Mouse (Mus musculus) retina, postnatal 7 days (tissue): ENCODE results near the gene Sf1.
A peak's percentile ranks its signal among the peaks of the same experiment; 100 is the strongest.

Experiments used
- DNase-seq: peaks from one replicate; pipeline ENCODE4 v3.0.0-alpha.2; 2012; ENCODE audit warnings: low read depth, low spot score

The Sf1 gene

DNA sequence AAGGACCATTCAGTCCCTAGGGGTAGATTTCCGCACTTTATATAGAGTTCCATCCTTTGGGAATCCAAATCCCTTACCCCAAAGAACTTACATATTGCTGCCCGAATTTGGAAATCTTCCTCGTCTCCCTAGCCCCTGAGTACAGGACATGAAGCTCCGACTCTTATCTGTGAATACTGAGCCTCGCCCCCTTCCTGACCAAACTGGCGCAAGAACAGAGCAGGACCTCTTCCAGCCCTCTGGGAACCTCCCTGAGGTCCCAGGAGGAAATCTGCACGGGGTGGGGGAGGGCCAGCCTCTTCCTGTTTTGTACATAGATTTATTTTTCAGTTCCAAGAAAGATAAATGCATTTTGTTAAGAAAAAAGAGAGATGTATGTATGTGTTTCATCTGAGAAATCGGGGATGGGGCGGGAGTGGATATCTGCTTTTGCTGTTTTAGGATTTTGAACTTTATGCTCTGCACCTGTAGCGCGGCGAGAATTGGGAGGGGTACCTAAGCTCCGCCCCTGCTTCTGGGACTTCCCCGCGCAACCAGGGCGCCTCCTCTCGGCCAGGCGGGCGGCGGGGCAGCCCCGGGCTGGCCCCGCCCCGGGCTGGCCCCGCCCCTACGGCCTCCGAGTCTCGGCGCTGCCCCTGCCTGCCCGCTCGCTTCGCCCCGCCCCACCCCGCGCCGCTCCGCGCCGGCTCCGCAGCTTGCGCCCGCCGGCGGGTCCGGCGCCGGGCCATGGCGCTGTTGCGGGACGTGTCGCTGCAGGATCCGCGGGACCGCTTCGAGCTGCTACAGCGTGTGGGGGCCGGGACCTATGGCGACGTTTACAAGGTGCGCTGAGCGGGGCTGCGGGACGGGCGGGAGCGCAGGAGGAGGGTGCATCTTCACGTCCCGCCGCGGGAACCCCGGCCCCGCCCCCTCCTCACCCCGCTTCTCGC, 22.7 kb upstream of the Sf1 start, which contains the start of gene Map4k2:
Gene Map4k2, plus strand, starts transcription at position 612 of the 929 bp plus-strand sequence.
- DNase-seq: peak; percentile 56

DNA sequence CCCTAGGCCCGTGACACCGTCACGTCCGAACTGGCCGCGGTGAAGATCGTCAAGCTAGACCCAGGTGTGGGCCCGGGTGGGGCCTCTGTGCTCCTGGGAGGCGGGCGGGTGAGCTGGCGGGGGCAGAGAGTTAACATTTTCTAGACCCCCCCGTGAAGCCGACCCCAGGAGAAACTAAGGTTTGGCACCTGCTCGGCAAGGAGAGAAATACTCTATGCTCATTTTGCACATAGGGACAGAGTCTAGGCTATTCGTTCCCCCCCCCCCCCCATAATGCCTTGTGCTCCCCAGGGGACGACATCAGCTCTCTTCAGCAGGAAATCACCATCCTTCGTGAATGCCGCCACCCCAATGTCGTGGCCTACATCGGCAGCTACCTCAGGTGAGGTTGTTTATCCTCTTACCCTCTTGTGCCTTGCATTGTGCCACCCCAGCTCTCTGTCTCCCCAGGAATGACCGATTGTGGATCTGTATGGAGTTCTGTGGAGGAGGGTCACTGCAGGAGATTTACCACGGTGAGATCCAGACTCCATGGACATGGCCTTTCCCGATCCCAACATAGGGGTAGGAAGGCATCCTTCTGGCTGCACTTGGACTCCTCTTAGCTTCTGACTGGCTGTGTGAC, 21.9 kb upstream of the Sf1 start:
- DNase-seq: no peak

DNA sequence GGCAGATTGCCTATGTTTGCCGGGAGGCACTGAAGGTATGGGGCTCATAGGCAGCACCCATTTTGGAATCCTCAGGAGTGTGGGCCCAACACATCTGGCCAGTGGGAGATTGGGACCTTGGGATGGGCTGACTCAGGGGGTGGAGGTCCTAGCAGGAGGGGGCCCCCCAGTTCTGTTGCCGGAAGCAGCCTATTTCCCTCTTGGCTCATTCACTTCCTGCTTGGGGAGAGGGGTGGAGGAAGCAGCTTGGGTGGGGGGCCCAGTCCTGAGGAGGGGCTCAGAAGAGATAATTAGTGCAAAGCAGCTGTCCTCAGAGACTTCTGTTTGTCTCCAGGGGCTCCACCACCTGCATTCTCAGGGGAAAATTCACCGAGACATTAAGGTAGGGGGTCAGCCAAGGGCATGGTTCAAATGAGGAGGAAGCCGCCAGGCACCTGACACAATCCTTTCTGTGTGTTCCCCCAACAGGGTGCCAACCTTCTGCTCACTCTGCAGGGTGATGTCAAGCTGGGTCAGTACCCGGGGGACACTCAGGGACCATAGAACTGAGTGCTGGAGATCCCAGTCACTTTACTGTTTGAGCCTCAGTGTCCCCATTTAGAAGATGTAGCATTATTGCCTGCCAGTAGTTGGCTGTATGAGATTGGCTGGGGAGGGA, 21.1 kb upstream of the Sf1 start:
- no peak for DNase-seq

DNA sequence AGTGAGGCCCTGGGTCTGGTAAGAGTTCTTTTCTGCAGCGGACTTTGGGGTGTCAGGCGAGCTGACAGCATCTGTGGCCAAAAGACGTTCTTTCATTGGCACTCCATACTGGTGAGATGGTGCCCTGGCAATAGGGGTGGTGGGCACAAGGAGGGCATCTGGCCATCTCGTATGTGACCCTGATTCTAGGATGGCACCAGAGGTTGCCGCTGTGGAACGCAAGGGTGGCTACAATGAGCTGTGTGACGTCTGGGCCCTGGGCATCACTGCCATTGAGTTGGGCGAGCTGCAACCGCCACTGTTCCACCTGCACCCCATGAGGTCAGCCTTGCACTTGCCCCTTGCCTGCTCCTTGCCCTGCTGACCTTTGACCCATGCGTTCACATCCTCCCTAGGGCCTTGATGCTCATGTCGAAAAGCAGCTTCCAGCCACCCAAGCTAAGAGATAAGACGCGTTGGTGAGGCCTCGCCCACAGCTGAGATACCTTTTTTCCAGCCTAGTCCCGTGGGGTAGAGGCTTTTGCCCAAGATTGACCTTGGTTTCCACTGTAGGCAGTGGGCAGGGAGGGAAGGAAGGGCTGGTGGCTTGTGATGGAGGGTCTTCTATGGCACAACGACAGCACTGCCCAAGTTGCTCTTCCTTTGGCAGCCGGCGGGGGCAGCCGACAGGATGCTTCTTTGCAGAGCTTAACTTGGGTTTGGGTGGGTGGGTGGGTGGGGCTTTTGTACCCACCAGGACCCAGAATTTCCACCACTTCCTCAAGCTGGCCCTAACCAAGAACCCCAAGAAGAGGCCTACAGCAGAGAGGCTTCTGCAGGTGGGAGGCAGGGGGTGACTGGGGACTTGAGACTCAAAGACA, 20.2 kb upstream of the Sf1 start:
- DNase-seq: no peak

DNA sequence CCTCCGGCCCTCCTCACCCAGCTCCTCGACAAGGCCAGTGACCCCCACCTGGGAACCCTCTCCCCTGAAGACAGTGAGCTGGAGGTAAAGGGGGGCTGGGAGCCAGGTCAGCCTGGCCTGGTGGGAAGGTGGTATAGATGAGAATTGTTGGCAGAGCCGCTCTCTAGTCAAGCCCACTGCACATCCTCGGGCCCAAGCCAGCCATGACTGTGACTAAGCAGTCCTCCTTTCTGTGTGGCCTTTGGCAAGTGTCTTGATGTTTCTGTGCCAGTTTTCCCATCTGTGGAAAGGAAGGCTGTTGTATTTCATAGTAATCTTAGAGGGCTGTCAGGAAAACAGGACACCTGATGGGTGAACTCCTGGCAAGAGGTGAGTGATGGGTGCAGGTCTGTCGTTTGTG, 19.5 kb upstream of the Sf1 start:
- DNase-seq: no peak

DNA sequence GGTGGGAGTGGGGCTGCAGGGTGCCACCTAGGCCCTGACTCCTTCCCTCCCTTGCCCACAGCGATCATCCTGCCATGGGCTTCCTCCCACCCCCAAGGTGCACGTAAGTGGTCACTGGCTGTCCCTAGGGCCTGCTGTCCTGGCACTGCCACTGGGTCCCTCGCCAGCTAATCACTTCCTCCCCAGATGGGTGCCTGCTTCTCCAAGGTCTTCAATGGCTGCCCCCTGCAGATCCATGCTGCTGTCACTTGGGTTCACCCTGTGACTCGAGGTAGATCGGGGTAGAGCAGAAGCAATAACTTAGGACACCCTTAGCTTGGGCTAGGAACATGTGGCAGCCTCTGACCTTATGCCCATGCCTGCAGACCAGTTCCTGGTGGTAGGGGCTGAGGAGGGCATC, 17.5 kb upstream of the Sf1 start:
- no peak for DNase-seq

DNA sequence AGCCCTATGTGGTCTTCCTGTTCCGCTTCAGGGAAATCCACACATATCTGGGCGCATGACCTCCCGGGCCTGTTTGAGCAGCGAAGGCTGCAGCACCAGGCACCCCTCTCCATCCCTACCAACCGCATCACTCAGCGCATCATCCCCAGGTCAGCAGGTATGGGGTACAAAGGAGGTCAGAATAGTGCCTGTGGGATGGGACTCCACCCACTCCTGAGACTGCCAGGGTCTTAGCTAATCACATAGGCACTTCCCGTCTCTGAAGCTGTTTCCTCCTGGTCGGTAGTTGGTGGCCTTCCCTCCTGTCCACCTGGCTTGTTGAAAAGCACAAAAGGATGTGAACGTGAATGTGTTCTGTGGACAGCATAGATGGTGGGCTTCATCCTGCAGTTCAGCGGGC, 16.8 kb upstream of the Sf1 start:
- no peak for DNase-seq

DNA sequence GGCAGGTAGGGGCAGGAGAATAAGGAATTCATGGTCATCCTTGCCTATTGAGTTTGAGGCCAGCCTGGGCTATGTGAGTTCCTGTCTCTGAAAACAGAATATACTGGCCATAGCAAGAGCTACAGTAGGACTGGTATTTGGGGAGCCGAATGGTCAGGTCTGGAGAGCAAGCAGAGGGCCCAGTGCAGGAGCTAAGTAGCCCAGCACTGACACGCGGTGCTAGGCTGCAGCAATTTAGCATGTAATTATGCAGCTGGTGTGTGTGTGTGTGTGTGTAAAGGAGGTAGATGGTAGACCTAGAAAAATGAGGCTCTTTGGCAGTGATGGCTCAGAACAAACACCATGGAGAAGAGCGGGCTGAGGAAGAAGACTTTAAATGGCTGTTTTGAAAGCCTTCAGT, 15.9 kb upstream of the Sf1 start:
- DNase-seq: no peak

DNA sequence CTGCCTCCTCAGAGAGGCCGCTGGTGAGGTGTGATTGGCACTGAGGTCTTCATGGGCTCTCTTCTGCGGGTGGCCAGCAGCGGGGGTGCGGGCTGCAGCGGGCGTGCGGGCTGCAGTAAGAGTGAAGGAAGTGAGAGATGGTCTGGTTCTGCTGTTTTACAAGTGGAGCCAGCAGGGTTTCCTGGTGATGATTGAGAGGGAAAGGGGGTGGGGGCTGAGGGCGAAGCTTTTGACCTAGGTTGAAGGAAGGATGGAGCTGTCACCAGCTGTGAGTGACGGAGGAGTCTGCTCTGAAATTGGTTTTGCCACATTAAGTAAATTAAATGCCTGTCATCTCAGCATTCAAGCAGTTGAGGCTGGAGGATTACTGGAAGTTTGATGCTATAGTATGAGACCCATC, 14.8 kb upstream of the Sf1 start:
- DNase-seq: no peak

DNA sequence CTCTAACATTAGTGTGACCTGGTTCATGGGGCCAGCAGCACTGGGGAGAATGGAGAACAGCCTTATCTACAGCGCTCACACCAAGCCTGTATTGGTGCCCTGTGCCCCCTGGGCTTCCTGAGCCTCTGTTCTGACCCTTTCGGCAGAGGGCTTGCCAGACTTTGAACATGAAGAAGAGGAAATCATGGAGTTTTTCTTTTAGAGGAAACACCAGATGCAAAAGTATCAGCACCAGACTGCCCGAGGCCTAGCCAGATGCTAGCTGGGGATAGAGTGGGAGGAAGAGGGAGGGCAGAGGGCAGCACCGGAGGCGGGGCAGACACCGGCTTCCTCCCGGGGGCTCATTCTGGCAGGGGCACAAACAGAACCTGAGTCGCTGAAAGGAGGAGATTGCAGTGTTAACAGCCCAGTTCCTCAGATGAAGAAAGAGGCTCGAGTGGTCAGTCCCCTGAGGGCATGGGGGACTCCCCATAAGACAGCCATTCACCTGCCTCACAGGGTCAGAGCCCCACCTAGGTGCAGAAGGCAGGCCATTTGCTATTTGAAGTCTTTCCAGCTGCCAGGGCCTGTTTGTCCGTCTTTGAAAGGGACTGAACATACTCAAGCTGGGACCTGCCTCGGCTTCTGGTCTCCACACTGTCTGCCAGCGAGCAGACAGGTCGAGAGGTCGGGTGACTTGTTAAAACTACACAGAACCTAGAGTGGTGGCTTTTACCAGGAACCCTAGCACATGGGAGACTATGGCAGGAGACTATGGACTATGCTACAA, 14.1 kb upstream of the Sf1 start:
- DNase-seq: no peak

DNA sequence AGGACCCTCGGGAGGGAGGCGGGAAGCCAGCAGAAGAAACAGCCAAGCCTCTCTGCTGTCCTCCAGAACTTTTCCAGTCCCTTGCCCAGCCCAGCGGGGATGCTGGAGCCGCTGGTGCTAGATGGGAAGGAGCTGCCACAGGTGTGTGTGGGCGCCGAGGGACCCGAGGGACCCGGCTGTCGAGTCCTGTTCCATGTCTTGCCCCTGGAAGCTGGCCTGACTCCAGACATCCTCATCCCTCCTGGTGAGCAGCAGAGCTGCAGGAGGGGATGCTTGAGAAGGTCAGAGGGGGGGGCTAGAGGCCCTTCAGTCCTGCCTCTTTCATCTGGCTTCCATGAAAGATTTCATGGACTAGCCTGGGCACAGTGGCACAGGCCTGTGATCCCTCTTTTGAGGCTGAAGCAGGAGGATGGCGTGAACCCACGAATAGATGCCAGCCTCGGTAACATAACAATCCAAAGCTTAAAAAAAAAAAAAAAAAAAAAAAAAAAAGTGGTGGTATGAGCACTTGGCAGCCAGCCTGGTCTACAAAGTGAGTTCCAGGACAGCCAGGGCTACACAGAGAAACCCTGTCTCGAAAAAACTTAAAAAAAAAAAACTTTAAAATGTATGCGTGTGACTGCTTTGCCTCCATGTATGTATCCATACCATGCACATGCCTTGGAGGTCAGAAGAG, 11.9 kb upstream of the Sf1 start:
- DNase-seq: no peak

DNA sequence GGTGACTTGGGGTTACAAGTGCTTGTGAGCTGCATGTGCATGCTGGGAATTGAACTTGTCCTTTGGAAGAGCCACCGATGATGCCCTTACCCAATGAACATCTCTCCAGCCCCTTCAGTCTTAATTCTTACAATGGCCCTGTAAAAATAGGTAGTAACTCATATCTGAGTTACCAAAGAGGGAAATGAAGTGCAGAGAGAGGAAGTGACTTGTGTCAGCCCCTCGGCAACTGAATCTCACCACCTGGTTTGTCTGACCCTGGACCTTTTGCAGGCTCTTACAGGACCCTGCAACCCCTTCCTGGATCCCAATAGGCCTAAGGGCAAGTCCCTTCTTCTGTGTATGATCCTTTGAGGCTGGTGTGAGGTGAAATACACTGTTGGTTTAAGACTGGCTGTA, 11.4 kb upstream of the Sf1 start:
- DNase-seq: no peak

DNA sequence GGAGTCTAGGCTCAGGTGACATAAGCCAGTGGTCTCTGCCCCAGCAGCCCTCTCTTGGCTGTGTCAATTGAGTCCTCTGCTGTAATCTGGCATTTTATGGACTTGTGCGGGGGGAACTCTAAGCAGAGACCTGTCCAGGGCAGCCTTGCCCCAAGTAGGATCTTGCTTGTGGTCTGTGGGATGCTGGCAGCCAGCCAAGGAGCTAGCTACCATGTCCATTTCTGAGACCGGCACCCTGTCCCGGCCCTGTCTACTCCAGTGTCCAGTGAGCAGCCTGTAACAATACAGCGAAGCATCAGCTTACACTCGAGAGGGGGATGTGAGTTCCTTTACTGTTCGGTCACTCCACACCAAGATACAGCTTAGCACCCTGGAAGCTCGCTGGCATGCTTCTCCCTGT, 9.5 kb upstream of the Sf1 start:
- no peak for DNase-seq

DNA sequence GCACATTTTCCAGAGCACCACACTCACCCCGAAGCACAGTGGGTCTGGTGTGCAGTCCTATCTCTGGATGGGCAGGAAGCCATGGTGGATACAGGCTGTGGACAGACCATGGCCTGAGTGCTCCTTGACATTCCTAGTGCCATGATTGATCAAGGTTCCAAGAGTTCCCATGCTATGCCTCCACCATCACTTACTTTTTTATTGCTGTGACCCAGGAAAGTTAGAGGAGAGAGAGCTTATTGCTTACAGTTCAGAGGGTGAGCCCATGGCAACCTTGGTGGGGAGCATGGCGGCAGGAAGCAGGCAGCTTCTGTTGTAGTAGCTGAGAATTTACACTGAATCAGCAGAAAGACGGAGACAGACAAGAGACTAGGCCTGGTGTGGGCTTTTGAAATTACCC, 2.2 kb upstream of the Sf1 start:
- DNase-seq: no peak

DNA sequence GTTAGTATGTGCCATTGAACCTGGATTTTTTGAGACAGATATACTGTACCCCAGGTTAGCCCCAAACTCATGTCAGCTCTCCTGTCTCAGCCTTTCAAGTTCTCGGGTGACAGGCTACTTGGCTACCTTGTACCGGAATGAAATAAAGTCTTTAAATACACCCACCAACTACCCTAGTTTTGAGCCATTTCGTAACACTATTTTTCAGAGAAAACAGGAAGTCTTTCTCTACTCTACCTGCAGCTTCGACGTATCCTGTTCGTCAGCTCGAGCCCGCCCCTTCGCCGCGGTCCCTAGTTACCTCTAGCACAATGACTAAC, 439 bp upstream of the Sf1 start:
- no peak for DNase-seq

DNA sequence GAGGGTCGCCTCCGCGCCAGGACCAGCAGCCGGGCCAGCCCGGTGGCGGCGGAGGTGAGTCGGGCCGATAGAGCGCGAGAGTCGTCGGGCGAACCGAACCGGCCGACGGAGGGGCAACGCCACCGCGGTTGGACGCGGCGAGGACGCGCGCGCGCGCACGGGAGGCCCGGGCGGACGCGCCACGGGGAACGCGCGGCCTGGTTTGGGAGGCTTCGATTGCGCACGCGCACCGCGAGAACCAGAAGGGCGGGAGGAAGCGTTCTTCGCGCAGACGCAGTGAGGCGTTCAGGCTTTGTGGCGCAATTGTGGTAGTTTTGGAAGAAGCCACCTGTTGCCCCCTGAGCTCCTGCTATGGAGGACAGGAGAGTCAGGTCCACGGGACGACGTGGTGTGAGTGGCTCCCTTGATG, 831 bp downstream of the Sf1 start:
- DNase-seq: peak; percentile 83

DNA sequence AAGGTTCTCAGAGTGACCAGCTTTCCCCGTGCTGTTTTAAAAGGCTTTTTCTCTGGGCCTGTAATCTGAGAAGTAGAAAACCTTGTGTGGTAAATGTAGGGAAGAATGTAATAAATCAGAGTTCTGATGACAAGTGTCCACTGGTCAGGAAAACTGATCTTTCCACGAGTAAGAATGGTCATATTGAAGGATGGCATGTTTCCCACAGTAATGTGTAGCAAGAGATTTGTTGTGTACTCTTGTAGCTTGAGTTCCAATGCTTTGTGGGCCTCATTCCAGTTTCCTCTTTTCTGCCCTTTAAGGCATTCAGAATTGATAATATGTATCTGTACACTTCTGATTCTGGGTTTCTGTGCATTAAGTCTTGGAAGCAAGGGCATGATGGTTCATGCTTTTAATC, 1.4 kb downstream of the Sf1 start:
- no peak for DNase-seq

DNA sequence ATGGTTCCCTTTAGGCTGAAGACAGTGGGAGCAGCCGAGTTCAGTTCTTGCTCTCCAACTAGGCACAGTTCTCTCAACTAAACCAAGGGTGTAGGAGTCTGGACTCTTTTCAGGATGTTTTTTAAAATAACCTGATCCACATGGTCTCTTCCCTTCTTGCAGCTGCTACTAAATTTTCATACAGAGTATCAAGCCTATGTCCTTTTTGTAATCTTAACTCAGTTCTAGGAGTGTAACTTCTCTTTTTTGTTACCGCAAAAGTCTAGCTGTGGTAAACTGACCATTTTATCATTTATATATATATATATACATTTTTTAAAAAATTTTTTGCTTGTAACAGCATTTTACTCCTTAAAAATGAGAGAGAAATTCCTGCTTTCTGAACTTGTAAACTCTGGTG, 6.7 kb downstream of the Sf1 start:
- DNase-seq: no peak

DNA sequence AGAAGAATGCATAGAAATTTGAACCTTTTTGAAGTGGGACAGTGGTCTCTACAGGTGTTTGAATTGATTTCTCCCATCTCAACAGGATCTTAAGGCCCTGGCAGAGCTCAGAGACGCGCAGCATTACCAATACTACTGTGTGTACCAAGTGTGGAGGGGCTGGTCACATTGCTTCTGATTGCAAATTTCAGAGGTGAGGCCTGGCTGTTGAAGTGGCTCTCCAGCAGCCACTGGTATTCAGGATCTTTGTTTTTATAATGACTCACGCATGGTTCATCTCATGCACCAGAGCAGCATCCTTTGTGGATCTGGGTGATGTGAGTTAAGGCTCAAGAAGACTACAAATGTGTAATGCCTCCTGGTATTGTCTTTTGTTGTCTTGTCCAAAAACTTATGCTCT, 8.9 kb downstream of the Sf1 start:
- DNase-seq: no peak

DNA sequence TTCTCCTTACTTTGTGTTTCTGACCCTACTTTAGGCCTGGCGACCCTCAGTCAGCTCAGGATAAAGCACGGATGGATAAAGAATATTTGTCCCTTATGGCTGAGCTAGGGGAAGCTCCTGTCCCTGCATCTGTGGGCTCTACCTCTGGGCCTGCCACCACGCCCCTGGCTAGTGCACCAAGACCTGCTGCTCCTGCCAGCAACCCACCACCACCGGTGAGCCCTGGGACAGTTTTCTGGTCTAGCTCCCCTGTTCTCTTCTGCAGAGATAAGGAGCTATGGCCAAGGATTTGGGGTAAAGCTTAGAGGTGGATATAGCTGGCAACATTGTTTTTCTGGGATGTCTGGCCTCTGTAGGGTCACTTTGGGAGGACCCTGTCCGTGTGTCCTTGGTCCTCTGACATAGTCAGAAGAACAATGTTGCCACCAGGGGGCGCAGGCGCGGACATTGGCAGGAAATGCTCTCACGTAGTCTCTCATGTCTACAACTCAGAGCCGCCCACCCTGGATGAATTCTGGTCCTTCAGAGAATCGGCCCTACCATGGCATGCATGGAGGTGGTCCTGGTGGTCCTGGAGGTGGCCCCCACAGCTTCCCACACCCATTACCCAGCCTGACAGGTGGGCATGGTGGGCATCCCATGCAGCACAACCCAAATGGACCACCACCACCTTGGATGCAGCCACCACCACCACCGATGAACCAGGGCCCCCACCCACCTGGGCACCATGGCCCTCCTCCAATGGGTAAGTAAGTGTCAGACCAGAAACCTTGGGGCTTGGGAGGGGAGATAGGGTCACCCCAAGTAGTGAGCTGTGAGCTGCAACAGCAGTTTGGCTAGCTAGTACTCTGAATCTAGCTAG, 10.3 kb downstream of the Sf1 start:
- peak; percentile 67 for DNase-seq
